Mouse (Mus musculus) stomach, embryonic 14.5 days (tissue): Measurements from ENCODE around the gene Cox7b2. TPM values are rescaled to one million over a fixed set of nuclear protein-coding genes. Genes with fewer than 3 reads are reported as not detected.

ENCODE experiments used
- ATAC-seq: fragments of 200-750 bp; cut with Nextera tagmentation; 2 replicates; pipeline ENCODE4 v1.8.0; 2017; ENCODE audit warnings: low read depth, moderate TSS enrichment; ENCODE audit not compliant: insufficient number of reproducible peaks, insufficient read depth, low FRiP score
- H3K27ac ChIP-seq: fragments of 300-500 bp; sonication (generic); 2 replicates; pipeline ENCODE4 v1.5.1; 2014; ENCODE audit warnings: mild to moderate bottlenecking, low read length, moderate library complexity, mixed read lengths
- H3K27me3 ChIP-seq: fragments of 300-500 bp; sonication (generic); 2 replicates; pipeline ENCODE4 v1.6.1; 2014; ENCODE audit warnings: low read length, control low read depth, mixed read lengths; ENCODE audit not compliant: control insufficient read depth, insufficient read depth
- H3K36me3 ChIP-seq: fragments of 300-500 bp; sonication (generic); 2 replicates; pipeline ENCODE4 v1.6.1; 2014; ENCODE audit warnings: mild to moderate bottlenecking, control low read depth, low read length, moderate library complexity, mixed read lengths; ENCODE audit not compliant: control insufficient read depth, insufficient read depth
- H3K4me1 ChIP-seq: fragments of 300-500 bp; sonication (generic); 2 replicates; pipeline ENCODE4 v1.6.1; 2014; ENCODE audit warnings: low read length, control low read depth, mixed read lengths; ENCODE audit not compliant: control insufficient read depth, insufficient read depth
- H3K4me2 ChIP-seq: fragments of 300-500 bp; sonication (generic); replicated peaks from 2 replicates; pipeline ENCODE4 v1.6.1; 2014; ENCODE audit warnings: low read depth, low read length, control low read depth
- H3K4me3 ChIP-seq: fragments of 300-500 bp; sonication (generic); 2 replicates; pipeline ENCODE4 v1.5.1; 2014; ENCODE audit warnings: low read depth, low read length, control low read depth
- H3K9ac ChIP-seq: fragments of 300-500 bp; sonication (generic); replicated peaks from 2 replicates; pipeline ENCODE4 v1.6.1; 2014; ENCODE audit warnings: low read depth, mild to moderate bottlenecking, control low read depth, low read length, moderate library complexity, mixed read lengths
- H3K9me3 ChIP-seq: fragments of 300-500 bp; sonication (generic); 2 replicates; pipeline ENCODE4 v1.6.1; 2016; ENCODE audit warnings: low read depth, low read length, control low read depth; ENCODE audit not compliant: control insufficient read depth
- WGBS: fragments of 180-500 bp; shearing (Covaris S2); extraction: QIAGEN DNeasy Blood & Tissue Kit; methylation state at CpG from one replicate; pipeline ENCODE4 v1.1.7; 2014; 5-methylcytosine and 5-hydroxymethylcytosine counted together
- polyA plus RNA-seq: library from polyadenylated mRNA; unstranded; fragments of >200 nt; fragmentation: Nextera tagmentation; extraction: Ambion mirVana; gene quantifications from 2 replicates; pipeline ENCODE4 v1.2.1, GENCODE M21; 2014

Cox7b2 gene
- polyA plus RNA-seq, 1 experiment from 2014 or later = not detected

DNA sequence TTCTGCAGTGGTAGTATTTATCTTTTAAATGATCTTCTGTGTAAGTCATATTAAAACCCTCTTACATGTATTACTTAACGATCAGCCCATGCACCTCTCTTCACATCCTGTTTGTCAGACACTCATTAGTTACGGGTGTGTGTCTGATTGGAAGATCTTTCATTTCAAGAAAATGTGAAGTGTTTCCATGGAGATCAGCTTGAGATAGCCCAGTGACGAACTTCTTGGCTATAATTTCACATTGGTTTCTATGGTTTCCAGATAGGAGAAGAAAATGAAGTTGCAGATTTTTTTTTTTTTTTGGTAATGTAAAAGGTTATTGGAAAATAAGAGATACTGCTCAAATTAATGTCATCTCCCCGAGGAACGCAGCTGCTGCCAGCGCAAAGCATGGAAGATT, 107.8 kb downstream of the Cox7b2 start:
- H3K27ac ChIP-seq = no peak overlapping the region
- no peaks in the 10 kb centered on the region for H3K9me3 ChIP-seq
- WGBS = 66% methylated on average over 6 of the region's 6 CpGs
- no peak overlapping the region for H3K9ac ChIP-seq
- no peaks in the 10 kb centered on the region for H3K36me3 ChIP-seq
- no peak for ATAC-seq
- no peaks in the 10 kb centered on the region for H3K27me3 ChIP-seq
- H3K4me1 ChIP-seq = no peaks in the 10 kb centered on the region
- no peak overlapping the region for H3K4me3 ChIP-seq
- no peak overlapping the region for H3K4me2 ChIP-seq

Other genes with a start within 250 kb of the Cox7b2 start
- 1.9 and 3.3 TPM in 2 replicates for gene Gabrb1, start 109.9 kb upstream of the Cox7b2 start, polyA plus RNA-seq
- gene Gabra4, start 110.1 kb upstream of the Cox7b2 start, polyA plus RNA-seq = 8.2 and 9.0 TPM in 2 replicates